Mouse (Mus musculus): ENCODE data around the gene Rnf11. TPM values are rescaled to one million over a fixed set of nuclear protein-coding genes. Genes with fewer than 3 reads are reported as not detected.

Gene Rnf11
- polyA plus RNA-seq, 1 experiment from 2014 or later, result 68.2 TPM

- Histone ChIP-seq H3K36me3 (peaks cover 6% of the 10 kb centered on the region), H3K27me3 (no peaks in the 10 kb centered on the region), H3K9ac (0 out of 2 replicates have a peak overlapping the region, but pooled peaks have one; percentile 32), H3K4me2 (replicated peaks) (peak overlapping the region; percentile 55), H3K4me3 (peak overlapping the region; percentile 91), H3K9me3 (replicated peaks) (no peaks in the 10 kb centered on the region), H3K4me1 (peaks cover 8% of the 10 kb centered on the region), H3K27ac (no peak overlapping the region)
- 58% methylated on average over 2 of the region's 2 CpGs for WGBS
- no peak for ATAC-seq (ENCODE audit: low FRiP score)
Measured at GRCm38 (mm10) chr4:109475078-109475477, 9.4 kb downstream of the Rnf11 start.

- Histone ChIP-seq H3K27me3 (no peaks in the 10 kb centered on the region), H3K4me2 (replicated peaks) (no peak overlapping the region), H3K9me3 (replicated peaks) (no peaks in the 10 kb centered on the region), H3K4me1 (peaks cover 8% of the 10 kb centered on the region), H3K4me3 (no peak overlapping the region), H3K27ac (no peak overlapping the region), H3K36me3 (peaks cover 6% of the 10 kb centered on the region), H3K9ac (no peak overlapping the region)
- WGBS, result 96% methylated on average over 3 of the region's 3 CpGs
- no peak for ATAC-seq (ENCODE audit: low FRiP score)
Measured at GRCm38 (mm10) chr4:109472566-109472965, 12.0 kb downstream of the Rnf11 start.

GRCm38 (mm10) chr4:109471606-109472005 lies 12.9 kb downstream of the Rnf11 start:
- no peak overlapping the region for H3K4me3 ChIP-seq
- H3K4me1 ChIP-seq, result peaks cover 8% of the 10 kb centered on the region
- no peak overlapping the region for H3K27ac ChIP-seq
- no peak overlapping the region for H3K4me2 ChIP-seq (replicated peaks)
- no peak for ATAC-seq (ENCODE audit: low FRiP score)
- H3K9me3 ChIP-seq (replicated peaks), result no peaks in the 10 kb centered on the region
- H3K9ac ChIP-seq, result no peak overlapping the region
- peaks cover 6% of the 10 kb centered on the region for H3K36me3 ChIP-seq
- H3K27me3 ChIP-seq, result no peaks in the 10 kb centered on the region

GRCm38 (mm10) chr4:109467687-109468086 lies 16.8 kb downstream of the Rnf11 start:
- H3K4me2 ChIP-seq (replicated peaks), result no peak overlapping the region
- H3K4me1 ChIP-seq, result peaks cover 2% of the 10 kb centered on the region; the same call in 1 of the 2 replicates

GRCm38 (mm10) chr4:109463892-109464291 lies 20.6 kb downstream of the Rnf11 start:
- H3K4me1 ChIP-seq, result 0 out of 2 replicates have a peak, but pooled peaks cover 2% of the 10 kb centered on the region
- no peak overlapping the region for H3K4me3 ChIP-seq
- no peak for ATAC-seq (ENCODE audit: low FRiP score)
- no peak overlapping the region for H3K27ac ChIP-seq
- H3K9ac ChIP-seq, result no peak overlapping the region
- no peaks in the 10 kb centered on the region for H3K27me3 ChIP-seq
- no peaks in the 10 kb centered on the region for H3K9me3 ChIP-seq (replicated peaks)
- H3K4me2 ChIP-seq (replicated peaks), result no peak overlapping the region
- H3K36me3 ChIP-seq, result no peaks in the 10 kb centered on the region

More at GRCm38 (mm10) chr4:109467687-109468086, 16.8 kb downstream of the Rnf11 start:
- Histone ChIP-seq H3K36me3 (peaks cover 5% of the 10 kb centered on the region; the same call in 1 of the 2 replicates), H3K9ac (no peak overlapping the region), H3K9me3 (replicated peaks) (no peaks in the 10 kb centered on the region), H3K27ac (no peak overlapping the region), H3K4me3 (no peak overlapping the region), H3K27me3 (no peaks in the 10 kb centered on the region)
- no peak for ATAC-seq (ENCODE audit: low FRiP score)

GRCm38 (mm10) chr4:109460421-109461179 lies 23.9 kb downstream of the Rnf11 start:
- Histone ChIP-seq H3K4me3 (no peak overlapping the region), H3K27me3 (no peaks in the 10 kb centered on the region), H3K9ac (no peak overlapping the region), H3K9me3 (replicated peaks) (no peaks in the 10 kb centered on the region), H3K4me2 (replicated peaks) (no peak overlapping the region), H3K27ac (no peak overlapping the region), H3K4me1 (0 out of 2 replicates have a peak, but pooled peaks cover 2% of the 10 kb centered on the region), H3K36me3 (peaks cover under 1% of the 10 kb centered on the region; the same call in 1 of the 2 replicates)
- no peak for ATAC-seq (ENCODE audit: low FRiP score)
- 76% methylated on average over 3 of the region's 3 CpGs for WGBS

GRCm38 (mm10) chr4:109456821-109457220 lies 27.7 kb downstream of the Rnf11 start:
- no peak overlapping the region for H3K4me3 ChIP-seq
- H3K27me3 ChIP-seq, result no peaks in the 10 kb centered on the region
- 0 out of 2 replicates have a peak, but pooled peaks cover 2% of the 10 kb centered on the region for H3K4me1 ChIP-seq
- H3K9ac ChIP-seq, result no peak overlapping the region
- H3K9me3 ChIP-seq (replicated peaks), result no peaks in the 10 kb centered on the region
- H3K36me3 ChIP-seq, result peaks cover 13% of the 10 kb centered on the region; the same call in 1 of the 2 replicates
- WGBS, result 89% methylated on average over 6 of the region's 6 CpGs
- ATAC-seq (ENCODE audit: low FRiP score), result no peak
- no peak overlapping the region for H3K27ac ChIP-seq
- H3K4me2 ChIP-seq (replicated peaks), result no peak overlapping the region

GRCm38 (mm10) chr4:109448531-109448930 lies 36.0 kb downstream of the Rnf11 start:
- Histone ChIP-seq H3K27me3 (no peaks in the 10 kb centered on the region), H3K9ac (no peak overlapping the region), H3K4me3 (no peak overlapping the region), H3K9me3 (replicated peaks) (no peaks in the 10 kb centered on the region), H3K36me3 (no peaks in the 10 kb centered on the region), H3K4me1 (no peaks in the 10 kb centered on the region), H3K4me2 (replicated peaks) (no peak overlapping the region), H3K27ac (no peak overlapping the region)
- WGBS, result 98% methylated on average over 2 of the region's 2 CpGs
- ATAC-seq (ENCODE audit: low FRiP score), result no peak

GRCm38 (mm10) chr4:109445956-109446355 lies 38.6 kb downstream of the Rnf11 start:
- no peaks in the 10 kb centered on the region for H3K4me1 ChIP-seq
- H3K9me3 ChIP-seq (replicated peaks), result no peaks in the 10 kb centered on the region
- 83% methylated on average over 1 of the region's 1 CpGs for WGBS
- H3K9ac ChIP-seq, result no peak overlapping the region
- H3K27me3 ChIP-seq, result no peaks in the 10 kb centered on the region
- H3K4me2 ChIP-seq (replicated peaks), result no peak overlapping the region
- H3K4me3 ChIP-seq, result no peak overlapping the region
- H3K27ac ChIP-seq, result no peak overlapping the region
- ATAC-seq (ENCODE audit: low FRiP score), result no peak
- no peaks in the 10 kb centered on the region for H3K36me3 ChIP-seq

- H3K27ac ChIP-seq, result no peak overlapping the region
- 84% methylated on average over 2 of the region's 2 CpGs for WGBS
- H3K9me3 ChIP-seq (replicated peaks), result no peaks in the 10 kb centered on the region
- no peak for ATAC-seq (ENCODE audit: low FRiP score)
- no peaks in the 10 kb centered on the region for H3K27me3 ChIP-seq
- H3K4me1 ChIP-seq, result no peaks in the 10 kb centered on the region
- H3K9ac ChIP-seq, result no peak overlapping the region
- H3K4me2 ChIP-seq (replicated peaks), result no peak overlapping the region
- no peaks in the 10 kb centered on the region for H3K36me3 ChIP-seq
- H3K4me3 ChIP-seq, result no peak overlapping the region
Measured at GRCm38 (mm10) chr4:109445397-109445796, 39.1 kb downstream of the Rnf11 start.

GRCm38 (mm10) chr4:109444951-109445350 lies 39.6 kb downstream of the Rnf11 start:
- no peak overlapping the region for H3K4me2 ChIP-seq (replicated peaks)

GRCm38 (mm10) chr4:109444471-109444870 lies 40.1 kb downstream of the Rnf11 start:
- H3K27ac ChIP-seq, result no peak overlapping the region
- 88% methylated on average over 6 of the region's 6 CpGs for WGBS
- no peak overlapping the region for H3K4me2 ChIP-seq (replicated peaks)
- H3K9me3 ChIP-seq (replicated peaks), result no peaks in the 10 kb centered on the region
- no peaks in the 10 kb centered on the region for H3K27me3 ChIP-seq
- H3K4me1 ChIP-seq, result no peaks in the 10 kb centered on the region
- ATAC-seq (ENCODE audit: low FRiP score), result no peak
- H3K9ac ChIP-seq, result no peak overlapping the region
- no peak overlapping the region for H3K4me3 ChIP-seq
- no peaks in the 10 kb centered on the region for H3K36me3 ChIP-seq

More at GRCm38 (mm10) chr4:109444951-109445350, 39.6 kb downstream of the Rnf11 start:
- Histone ChIP-seq H3K4me3 (no peak overlapping the region), H3K27ac (no peak overlapping the region), H3K36me3 (no peaks in the 10 kb centered on the region), H3K4me1 (no peaks in the 10 kb centered on the region), H3K9ac (no peak overlapping the region), H3K9me3 (replicated peaks) (no peaks in the 10 kb centered on the region), H3K27me3 (no peaks in the 10 kb centered on the region)
- no peak for ATAC-seq (ENCODE audit: low FRiP score)
- 81% methylated on average over 2 of the region's 2 CpGs for WGBS

GRCm38 (mm10) chr4:109442649-109443048 lies 41.9 kb downstream of the Rnf11 start:
- no peak for ATAC-seq (ENCODE audit: low FRiP score)
- whole genome bisulfite sequencing, result 87% methylated on average over 4 of the region's 4 CpGs
- Histone ChIP-seq H3K36me3 (no peaks in the 10 kb centered on the region), H3K9me3 (replicated peaks) (no peaks in the 10 kb centered on the region), H3K9ac (no peak overlapping the region), H3K27ac (no peak overlapping the region), H3K4me3 (no peak overlapping the region), H3K4me2 (replicated peaks) (no peak overlapping the region), H3K4me1 (no peaks in the 10 kb centered on the region), H3K27me3 (no peaks in the 10 kb centered on the region)
